Comparison of ENCODE assay signal across 12 mouse cellular contexts in the genomic region with DNA sequence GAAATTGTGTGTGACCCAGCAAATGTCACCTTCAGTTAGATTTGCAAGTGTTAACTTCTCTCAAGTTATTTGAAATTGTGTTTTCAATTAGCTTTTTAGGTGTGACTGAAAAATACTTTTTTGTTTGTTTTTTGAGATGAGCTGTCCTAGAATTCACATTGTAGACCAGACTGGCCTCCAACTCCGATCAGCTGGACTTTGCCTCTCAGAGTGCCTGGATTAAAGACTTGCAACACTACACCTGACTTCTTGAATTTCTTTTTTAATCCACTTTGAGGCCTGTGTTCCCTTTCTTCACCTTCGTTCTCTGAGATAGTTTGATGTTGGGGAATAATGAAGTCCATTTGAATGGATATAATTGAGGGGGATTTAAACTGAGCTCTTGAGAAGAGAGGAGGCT. TPM values are rescaled to one million over a fixed set of nuclear protein-coding genes. Genes with fewer than 3 reads are reported as not detected.
DNase-seq lines count a peak whose midpoint lies in the region; ATAC-seq and TF ChIP-seq lines count a peak whose summit lies in the region.
"Had no signal": no experiment of that assay in that cellular context is flagged by ENCODE, and none has a peak within 500 bp of the region (broad histone marks: within the 10 kb centered on the region; RNA-seq: fewer than 3 reads in every experiment).

No protein-coding gene starts in this region.

- TF ChIP-seq CTCF in heart, adult 2 months (IDR thresholded peaks at IDR 0.05): no peak
- no peak for TF ChIP-seq CTCF in stomach, postnatal 0 days (IDR thresholded peaks at IDR 0.05; ENCODE audit: low read depth)

- peaks cover 7% of the 10 kb centered on the region for H3K79me2 ChIP-seq in heart, adult 2 months (replicated peaks; ENCODE audit: control insufficient read depth, insufficient read depth, low read length)

- H3K4me3 ChIP-seq in heart, adult 2 months: no peak overlapping the region
- no peak overlapping the region for H3K4me3 ChIP-seq in heart, embryonic 11.5 days (ENCODE audit: low read depth, low read length)
- no peak overlapping the region for H3K4me3 ChIP-seq in limb, embryonic 13.5 days
- H3K4me3 ChIP-seq in limb, embryonic 10.5 days: no peak overlapping the region; the same call in 1 of the 2 replicates
- H3K4me3 ChIP-seq in stomach, embryonic 14.5 days (ENCODE audit: low read depth, low read length): 0 out of 2 replicates have a peak overlapping the region, but pooled peaks have one; percentile 99
- H3K4me3 ChIP-seq in stomach, postnatal 0 days (ENCODE audit: low read depth, low read length): no peak overlapping the region
- peak overlapping the region; percentile 90; the same call in 1 of the 2 replicates for H3K4me3 ChIP-seq in stomach, embryonic 16.5 days (replicated peaks; ENCODE audit: low read length)

- WGBS in heart, adult 2 months: 75% methylated on average over 2 of the region's 2 CpGs
- 90% methylated on average over 2 of the region's 2 CpGs for WGBS in heart, embryonic 11.5 days (ENCODE audit: insufficient replicate concordance)
- 83% methylated on average over 2 of the region's 2 CpGs for WGBS in limb, embryonic 13.5 days
- WGBS in limb, embryonic 10.5 days: 88% methylated on average over 2 of the region's 2 CpGs
- 76% methylated on average over 2 of the region's 2 CpGs for WGBS in stomach, embryonic 14.5 days
- 64% methylated on average over 2 of the region's 2 CpGs for WGBS in stomach, postnatal 0 days
- WGBS in stomach, embryonic 16.5 days: 72% methylated on average over 2 of the region's 2 CpGs

- H3K4me1 ChIP-seq in heart, adult 2 months (ENCODE audit: control insufficient read depth, insufficient read depth, low read length): peaks cover 27% of the 10 kb centered on the region
- H3K4me1 ChIP-seq in heart, embryonic 11.5 days (ENCODE audit: control insufficient read depth, insufficient read depth, low read length): peaks cover 48% of the 10 kb centered on the region
- peaks cover 68% of the 10 kb centered on the region for H3K4me1 ChIP-seq in limb, embryonic 13.5 days
- peaks cover 67% of the 10 kb centered on the region for H3K4me1 ChIP-seq in limb, embryonic 10.5 days
- peaks cover 42% of the 10 kb centered on the region for H3K4me1 ChIP-seq in stomach, embryonic 14.5 days (ENCODE audit: control insufficient read depth, insufficient read depth, low read length)
- peaks cover 13% of the 10 kb centered on the region for H3K4me1 ChIP-seq in stomach, postnatal 0 days (replicated peaks; ENCODE audit: control insufficient read depth, insufficient read depth)
- H3K4me1 ChIP-seq in stomach, embryonic 16.5 days (ENCODE audit: control insufficient read depth, insufficient read depth, low read length): peaks cover 37% of the 10 kb centered on the region

- peak overlapping the region; percentile 94 for H3K27ac ChIP-seq in heart, adult 2 months
- no peak overlapping the region for H3K27ac ChIP-seq in heart, embryonic 11.5 days (ENCODE audit: low read depth, low read length)
- no peak overlapping the region for H3K27ac ChIP-seq in limb, embryonic 13.5 days
- H3K27ac ChIP-seq in limb, embryonic 10.5 days: no peak overlapping the region
- H3K27ac ChIP-seq in stomach, embryonic 14.5 days (ENCODE audit: low read length): no peak overlapping the region
- no peak overlapping the region for H3K27ac ChIP-seq in stomach, postnatal 0 days (replicated peaks)
- peak overlapping the region; percentile 26 for H3K27ac ChIP-seq in stomach, embryonic 16.5 days (ENCODE audit: low read length)

- peaks cover 40% of the 10 kb centered on the region for H3K36me3 ChIP-seq in heart, adult 2 months (ENCODE audit: control insufficient read depth, insufficient read depth, low read length)
- H3K36me3 ChIP-seq in heart, embryonic 11.5 days (ENCODE audit: control insufficient read depth, insufficient read depth, low read length): no peaks in the 10 kb centered on the region
- no peaks in the 10 kb centered on the region for H3K36me3 ChIP-seq in limb, embryonic 13.5 days
- H3K36me3 ChIP-seq in limb, embryonic 10.5 days: peaks cover 6% of the 10 kb centered on the region; the same call in 1 of the 2 replicates
- no peaks in the 10 kb centered on the region; the same call in 1 of the 2 replicates for H3K36me3 ChIP-seq in stomach, embryonic 14.5 days (ENCODE audit: control insufficient read depth, insufficient read depth, low read length)
- H3K36me3 ChIP-seq in stomach, postnatal 0 days (ENCODE audit: control insufficient read depth, insufficient read depth, low read length): no peaks in the 10 kb centered on the region
- no peaks in the 10 kb centered on the region for H3K36me3 ChIP-seq in stomach, embryonic 16.5 days (ENCODE audit: control insufficient read depth, insufficient read depth, low read length)

- DNase-seq in heart, adult 2 months: no peak
- DNase-seq in limb, embryonic 10.5 days (ENCODE audit: low spot score): no peak
- DNase-seq in stomach, postnatal 0 days (ENCODE audit: low spot score): no peak
- DNase-seq in thymus, postnatal 14 days: no peak
- DNase-seq: cerebellum, adult 2 months; gastrocnemius, postnatal 14 days; right cerebral cortex, postnatal 14 days had no signal

- no peak overlapping the region for H3K9ac ChIP-seq in heart, adult 2 months (ENCODE audit: low read depth, low read length)
- H3K9ac ChIP-seq in heart, embryonic 11.5 days (ENCODE audit: low read depth, low read length): no peak overlapping the region
- H3K9ac ChIP-seq in limb, embryonic 13.5 days: no peak overlapping the region
- no peak overlapping the region for H3K9ac ChIP-seq in stomach, embryonic 14.5 days (replicated peaks; ENCODE audit: low read depth, low read length)
- H3K9ac ChIP-seq in stomach, postnatal 0 days (ENCODE audit: low read length): no peak overlapping the region
- no peak overlapping the region; the same call in 1 of the 2 replicates for H3K9ac ChIP-seq in stomach, embryonic 16.5 days (ENCODE audit: low read length)

- TF ChIP-seq POLR2A in heart, adult 2 months (IDR thresholded peaks at IDR 0.05; ENCODE audit: insufficient read depth, low read depth, low read length): no peak

- intact Hi-C loops in heart, adult 2 months (cut with DNase I): loop anchor here (5.0 kb wide), 4 partner anchors 53 to 338 kb away; partner anchors contain the start of genes Srpk1 and Srsf3

- no peak for TF ChIP-seq EP300 in heart, adult 2 months (IDR thresholded peaks at IDR 0.05; ENCODE audit: insufficient read depth, low read depth, low read length)
- no peak for TF ChIP-seq EP300 in stomach, postnatal 0 days (optimal IDR thresholded peaks at IDR 0.05)

- no peaks in the 10 kb centered on the region for H3K9me3 ChIP-seq in heart, embryonic 11.5 days (replicated peaks; ENCODE audit: control insufficient read depth, low read length)
- no peaks in the 10 kb centered on the region for H3K9me3 ChIP-seq in limb, embryonic 13.5 days
- H3K9me3 ChIP-seq in limb, embryonic 10.5 days (replicated peaks): no peaks in the 10 kb centered on the region
- H3K9me3 ChIP-seq in stomach, embryonic 14.5 days (ENCODE audit: control insufficient read depth, low read depth, low read length): no peaks in the 10 kb centered on the region
- no peaks in the 10 kb centered on the region for H3K9me3 ChIP-seq in stomach, postnatal 0 days (ENCODE audit: control insufficient read depth, low read length)
- no peaks in the 10 kb centered on the region for H3K9me3 ChIP-seq in stomach, embryonic 16.5 days (replicated peaks; ENCODE audit: control insufficient read depth, low read length)

- no peak overlapping the region for H3K4me2 ChIP-seq in heart, embryonic 11.5 days
- H3K4me2 ChIP-seq in limb, embryonic 13.5 days (replicated peaks): peak overlapping the region; percentile 76; the same call in 1 of the 2 replicates
- H3K4me2 ChIP-seq in stomach, embryonic 14.5 days (replicated peaks; ENCODE audit: low read depth, low read length): peak overlapping the region; percentile 79; the same call in 1 of the 2 replicates
- H3K4me2 ChIP-seq in stomach, postnatal 0 days (replicated peaks; ENCODE audit: low read depth): no peak overlapping the region; the same call in 1 of the 2 replicates
- H3K4me2 ChIP-seq in stomach, embryonic 16.5 days (ENCODE audit: low read depth, low read length): peak overlapping the region; percentile 70; the same call in 1 of the 2 replicates

- no peak for ATAC-seq in heart, embryonic 11.5 days (replicated peaks; ENCODE audit: insufficient number of reproducible peaks, low FRiP score, low TSS enrichment)
- no peak for ATAC-seq in limb, embryonic 13.5 days (ENCODE audit: low FRiP score, low read depth)
- ATAC-seq in stomach, embryonic 14.5 days (ENCODE audit: insufficient number of reproducible peaks, insufficient read depth, low FRiP score, low read depth): no peak
- ATAC-seq in stomach, postnatal 0 days (ENCODE audit: low FRiP score, low TSS enrichment): no peak
- ATAC-seq in stomach, embryonic 16.5 days (ENCODE audit: insufficient read depth, low FRiP score): no peak
- ATAC-seq: inflammation-experienced regulatory T-cells, adult 6 months had no signal

- H3K27me3 ChIP-seq in heart, adult 2 months (ENCODE audit: control insufficient read depth, insufficient read depth, low read length): no peaks in the 10 kb centered on the region
- H3K27me3 ChIP-seq in heart, embryonic 11.5 days (ENCODE audit: control insufficient read depth, insufficient read depth, low read length): 0 out of 2 replicates have a peak, but pooled peaks cover 2% of the 10 kb centered on the region
- H3K27me3 ChIP-seq in limb, embryonic 13.5 days: peaks cover 6% of the 10 kb centered on the region; the same call in 1 of the 2 replicates
- H3K27me3 ChIP-seq in limb, embryonic 10.5 days (ENCODE audit: low read depth, poor library complexity, severe bottlenecking): peaks cover 7% of the 10 kb centered on the region
- H3K27me3 ChIP-seq in stomach, embryonic 14.5 days (ENCODE audit: control insufficient read depth, insufficient read depth, low read length): no peaks in the 10 kb centered on the region
- no peaks in the 10 kb centered on the region for H3K27me3 ChIP-seq in stomach, postnatal 0 days (ENCODE audit: control insufficient read depth, insufficient read depth, low read length)
- H3K27me3 ChIP-seq in stomach, embryonic 16.5 days (ENCODE audit: control insufficient read depth, insufficient read depth, low read length): no peaks in the 10 kb centered on the region

RNA-seq across cellular contexts. Expression of gene Mapk14, which starts 2.9 kb away (rescaled TPM):
- 10 to 100 TPM; 50.1 to 52.8 TPM for total RNA-seq in heart, adult 2 months (2021)
- polyA plus RNA-seq in heart, adult 2 months (2012; rRNA removed): 51.3 and 95.3 TPM in 2 replicates
- polyA plus RNA-seq in heart, embryonic 11.5 days (2014; fragmentation: Nextera tagmentation; extraction: Ambion mirVana): 37.1 and 37.4 TPM in 2 replicates
- polyA plus RNA-seq in limb, embryonic 13.5 days (2015; fragmentation: Nextera tagmentation; extraction: Ambion mirVana): 37.1 and 37.8 TPM in 2 replicates
- 47.5 and 50.7 TPM in 2 replicates for polyA plus RNA-seq in limb, embryonic 10.5 days (2016; fragmentation: Nextera tagmentation; extraction: Ambion mirVana)
- 51.9 and 53.4 TPM in 2 replicates for polyA plus RNA-seq in stomach, embryonic 14.5 days (2014; fragmentation: Nextera tagmentation; extraction: Ambion mirVana)
- polyA plus RNA-seq in stomach, postnatal 0 days (2015; fragmentation: Nextera tagmentation; extraction: Ambion mirVana): 31.4 and 33.4 TPM in 2 replicates
- 34.0 and 34.2 TPM in 2 replicates for polyA plus RNA-seq in stomach, embryonic 16.5 days (2015; fragmentation: Nextera tagmentation; extraction: Ambion mirVana)

RNA-seq across cellular contexts. Expression of gene Slc26a8, which starts 4.0 kb away (rescaled TPM):
- total RNA-seq in heart, adult 2 months (2021): under 1 TPM; 0.26 to 0.70 TPM
- 0.73 and 1.3 TPM in 2 replicates for polyA plus RNA-seq in heart, adult 2 months (2012; rRNA removed)
- 0.14 and 0.84 TPM in 2 replicates for polyA plus RNA-seq in heart, embryonic 11.5 days (2014; fragmentation: Nextera tagmentation; extraction: Ambion mirVana)
- 0.98 and 1.2 TPM in 2 replicates for polyA plus RNA-seq in limb, embryonic 13.5 days (2015; fragmentation: Nextera tagmentation; extraction: Ambion mirVana)
- 0.49 TPM in 1 of 2 replicates, not detected in the other for polyA plus RNA-seq in limb, embryonic 10.5 days (2016; fragmentation: Nextera tagmentation; extraction: Ambion mirVana)
- polyA plus RNA-seq in stomach, embryonic 14.5 days (2014; fragmentation: Nextera tagmentation; extraction: Ambion mirVana): 0.94 and 1.9 TPM in 2 replicates
- 0.24 and 0.50 TPM in 2 replicates for polyA plus RNA-seq in stomach, postnatal 0 days (2015; fragmentation: Nextera tagmentation; extraction: Ambion mirVana)
- 0.46 and 0.80 TPM in 2 replicates for polyA plus RNA-seq in stomach, embryonic 16.5 days (2015; fragmentation: Nextera tagmentation; extraction: Ambion mirVana)

RNA-seq across cellular contexts. Expression of gene AC170998.1, which starts 31.8 kb away (rescaled TPM):
- under 1 TPM in 1 of 2 experiments, not detected in 1; 0.52 TPM for total RNA-seq in heart, adult 2 months (2021)
- polyA plus RNA-seq in heart, adult 2 months (2012; rRNA removed): 0.27 TPM in 1 of 2 replicates, not detected in the other
- 1.8 and 2.3 TPM in 2 replicates for polyA plus RNA-seq in heart, embryonic 11.5 days (2014; fragmentation: Nextera tagmentation; extraction: Ambion mirVana)
- polyA plus RNA-seq in limb, embryonic 13.5 days (2015; fragmentation: Nextera tagmentation; extraction: Ambion mirVana): 3.2 and 3.7 TPM in 2 replicates
- 3.9 and 4.0 TPM in 2 replicates for polyA plus RNA-seq in limb, embryonic 10.5 days (2016; fragmentation: Nextera tagmentation; extraction: Ambion mirVana)
- 4.2 and 5.4 TPM in 2 replicates for polyA plus RNA-seq in stomach, embryonic 14.5 days (2014; fragmentation: Nextera tagmentation; extraction: Ambion mirVana)
- 1.0 and 1.2 TPM in 2 replicates for polyA plus RNA-seq in stomach, postnatal 0 days (2015; fragmentation: Nextera tagmentation; extraction: Ambion mirVana)
- 2.3 and 2.8 TPM in 2 replicates for polyA plus RNA-seq in stomach, embryonic 16.5 days (2015; fragmentation: Nextera tagmentation; extraction: Ambion mirVana)

Comparison
In these comparisons a context has a peak if more than half of its experiments do, and no peak if none do; other contexts are left out.
1. H3K27ac ChIP-seq: peak in heart, adult 2 months (single experiment) and stomach, embryonic 16.5 days (single experiment); none in heart, embryonic 11.5 days (single experiment), limb, embryonic 13.5 days (single experiment), limb, embryonic 10.5 days (single experiment), stomach, embryonic 14.5 days (single experiment) and stomach, postnatal 0 days (single experiment).
2. H3K4me3 ChIP-seq: peak in stomach, embryonic 14.5 days (single experiment) and stomach, embryonic 16.5 days (single experiment); none in heart, adult 2 months (single experiment), heart, embryonic 11.5 days (single experiment), limb, embryonic 13.5 days (single experiment), limb, embryonic 10.5 days (single experiment) and stomach, postnatal 0 days (single experiment).
3. H3K4me2 ChIP-seq: peak in limb, embryonic 13.5 days (single experiment), stomach, embryonic 14.5 days (single experiment) and stomach, embryonic 16.5 days (single experiment); none in heart, embryonic 11.5 days (single experiment) and stomach, postnatal 0 days (single experiment).